Mouse (Mus musculus) forebrain, embryonic 11.5 days (tissue): ENCODE measurements around the gene Dglucy. TPM values are rescaled to one million over a fixed set of nuclear protein-coding genes. Genes with fewer than 3 reads are reported as not detected.

Source experiments
- ATAC-seq: fragments of 200-750 bp; cut with Nextera tagmentation; replicated peaks from 2 replicates; pipeline ENCODE4 v1.8.0; 2017; ENCODE audit warnings: moderate TSS enrichment; ENCODE audit not compliant: low FRiP score
- DNase-seq: peaks from one replicate; pipeline ENCODE4 v3.0.0-alpha.2; 2017; ENCODE audit warnings: low spot score
- H3K27ac ChIP-seq: fragments of 300-500 bp; sonication (generic); 2 replicates; pipeline ENCODE4 v1.5.1; 2014; ENCODE audit warnings: low read depth, low read length
- H3K27me3 ChIP-seq: fragments of 300-500 bp; sonication (generic); 2 replicates; pipeline ENCODE4 v1.6.1; 2014; ENCODE audit warnings: mild to moderate bottlenecking, low read length, mixed read lengths; ENCODE audit not compliant: control insufficient read depth, insufficient read depth
- H3K36me3 ChIP-seq: fragments of 300-500 bp; sonication (generic); 2 replicates; pipeline ENCODE4 v1.6.1; 2014; ENCODE audit warnings: mild to moderate bottlenecking, low read length, moderate library complexity, mixed read lengths; ENCODE audit not compliant: control insufficient read depth, insufficient read depth
- H3K4me1 ChIP-seq: fragments of 300-500 bp; sonication (generic); replicated peaks from 2 replicates; pipeline ENCODE4 v1.6.1; 2014; ENCODE audit warnings: low read length, mixed read lengths; ENCODE audit not compliant: control insufficient read depth, insufficient read depth
- H3K4me2 ChIP-seq: fragments of 300-500 bp; sonication (generic); 2 replicates; pipeline ENCODE4 v1.6.1; 2014; ENCODE audit warnings: low read depth, mild to moderate bottlenecking, low read length, moderate library complexity, mixed read lengths; ENCODE audit not compliant: severe bottlenecking
- H3K4me3 ChIP-seq: fragments of 300-500 bp; sonication (generic); 2 replicates; pipeline ENCODE4 v1.5.1; 2014; ENCODE audit warnings: low read depth, low read length
- H3K9ac ChIP-seq: fragments of 300-500 bp; sonication (generic); 2 replicates; pipeline ENCODE4 v1.6.1; 2014; ENCODE audit warnings: low read length
- H3K9me3 ChIP-seq: fragments of 300-500 bp; sonication (generic); 2 replicates; pipeline ENCODE4 v1.6.1; 2016; ENCODE audit warnings: low read length, mixed read lengths; ENCODE audit not compliant: control insufficient read depth
- WGBS: fragments of 180-500 bp; shearing (Covaris S2); extraction: QIAGEN DNeasy Blood & Tissue Kit; methylation state at CpG from one replicate; pipeline ENCODE4 v1.1.7; 2014; 5-methylcytosine and 5-hydroxymethylcytosine counted together
- polyA plus RNA-seq: library from polyadenylated mRNA; unstranded; fragments of >200 nt; fragmentation: Nextera tagmentation; extraction: Ambion mirVana; gene quantifications from 2 replicates; pipeline ENCODE4 v1.2.1, GENCODE M21; 2014

The Dglucy gene
- polyA plus RNA-seq, 1 experiment from 2014 or later, result 0.87 TPM

DNA sequence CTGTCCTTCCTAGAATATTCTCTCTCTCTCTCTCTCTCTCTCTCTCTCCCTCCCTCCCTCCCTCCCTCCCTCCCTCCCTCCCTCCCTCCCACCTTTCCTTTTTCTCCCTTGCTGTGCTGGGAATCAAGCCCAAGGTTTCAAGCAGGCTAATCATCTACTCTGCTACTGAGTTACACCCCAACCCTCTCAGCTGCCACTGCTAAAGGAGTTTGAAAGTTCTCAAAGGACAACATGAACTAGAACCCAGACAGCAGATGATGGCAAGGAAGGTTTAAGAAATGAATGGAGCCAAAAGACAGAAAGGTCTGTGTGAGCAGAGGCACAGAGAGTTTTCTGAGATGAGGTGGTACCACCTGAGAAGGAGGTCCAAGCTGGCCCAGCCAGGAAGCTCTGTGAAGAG lies 3.6 kb upstream of the Dglucy start:
- DNase-seq, result no peak
- H3K27ac ChIP-seq, result no peak overlapping the region
- no peak overlapping the region for H3K4me2 ChIP-seq
- H3K4me3 ChIP-seq, result no peak overlapping the region
- no peaks in the 10 kb centered on the region for H3K4me1 ChIP-seq
- H3K36me3 ChIP-seq, result no peaks in the 10 kb centered on the region
- H3K9me3 ChIP-seq, result no peaks in the 10 kb centered on the region
- no peaks in the 10 kb centered on the region for H3K27me3 ChIP-seq
- ATAC-seq, result no peak
- no peak overlapping the region for H3K9ac ChIP-seq

DNA sequence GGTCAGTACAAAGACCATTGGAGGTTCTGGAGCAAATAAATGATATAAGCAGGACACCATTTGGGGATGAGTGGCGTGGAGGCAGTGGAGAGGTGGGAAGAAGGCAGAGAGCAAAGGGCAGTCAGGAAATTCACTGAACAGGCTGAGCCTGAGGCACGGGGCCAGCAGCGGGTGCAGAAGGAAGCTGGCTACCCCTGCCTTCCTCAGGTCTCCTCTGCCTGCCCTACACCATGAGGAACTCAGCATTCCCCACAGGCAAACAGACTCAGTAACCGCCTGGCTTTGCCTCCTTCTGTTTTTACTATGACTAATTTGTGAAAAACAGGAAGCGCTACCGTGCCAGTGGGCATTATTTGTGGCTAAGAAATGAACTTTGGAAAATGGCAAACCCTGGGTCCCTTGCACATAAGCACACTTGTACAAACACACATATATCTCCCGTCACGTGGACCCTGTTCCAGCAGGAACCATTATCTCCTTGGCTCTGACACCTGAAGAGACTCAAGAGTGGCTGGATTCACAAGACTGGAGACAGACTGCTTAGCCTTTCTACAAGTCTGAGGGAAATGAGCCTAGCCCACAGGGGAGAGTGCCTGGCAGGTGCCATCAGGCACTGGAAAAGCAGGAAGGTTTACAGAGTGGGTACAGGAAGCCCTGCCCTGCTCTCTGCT lies 2.8 kb upstream of the Dglucy start:
- H3K9ac ChIP-seq, result no peak overlapping the region
- WGBS, result 86% methylated on average over 8 of the region's 8 CpGs
- no peaks in the 10 kb centered on the region for H3K27me3 ChIP-seq
- no peaks in the 10 kb centered on the region for H3K4me1 ChIP-seq
- H3K4me2 ChIP-seq, result no peak overlapping the region
- H3K27ac ChIP-seq, result no peak overlapping the region
- no peaks in the 10 kb centered on the region for H3K9me3 ChIP-seq
- ATAC-seq, result no peak
- no peak overlapping the region for H3K4me3 ChIP-seq
- H3K36me3 ChIP-seq, result no peaks in the 10 kb centered on the region
- no peak for DNase-seq

DNA sequence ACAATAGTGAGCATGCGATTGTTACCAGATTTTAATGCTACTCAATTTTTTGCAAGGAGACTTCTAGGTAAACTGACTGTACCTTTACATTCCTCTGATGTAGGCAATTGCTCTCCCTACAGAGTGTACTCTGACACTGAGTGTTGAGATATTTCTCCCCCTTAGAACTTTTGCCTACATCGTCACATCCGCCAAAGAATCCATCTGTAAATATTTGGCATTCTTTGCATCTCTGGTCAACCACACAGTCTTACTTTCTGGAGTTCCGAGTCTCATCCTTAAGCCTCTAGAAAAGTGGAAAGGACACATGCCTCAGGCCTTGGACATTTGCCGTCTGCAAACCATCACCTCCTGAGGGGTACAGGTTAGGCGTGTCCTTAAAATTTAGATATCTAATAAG lies 1.9 kb upstream of the Dglucy start:
- Histone ChIP-seq H3K27ac (no peak overlapping the region), H3K36me3 (no peaks in the 10 kb centered on the region), H3K4me2 (no peak overlapping the region), H3K27me3 (no peaks in the 10 kb centered on the region), H3K4me3 (no peak overlapping the region), H3K4me1 (no peaks in the 10 kb centered on the region), H3K9ac (no peak overlapping the region), H3K9me3 (no peaks in the 10 kb centered on the region)
- DNase-seq (no peak), ATAC-seq (no peak)
- 93% methylated on average over 6 of the region's 6 CpGs for WGBS

DNA sequence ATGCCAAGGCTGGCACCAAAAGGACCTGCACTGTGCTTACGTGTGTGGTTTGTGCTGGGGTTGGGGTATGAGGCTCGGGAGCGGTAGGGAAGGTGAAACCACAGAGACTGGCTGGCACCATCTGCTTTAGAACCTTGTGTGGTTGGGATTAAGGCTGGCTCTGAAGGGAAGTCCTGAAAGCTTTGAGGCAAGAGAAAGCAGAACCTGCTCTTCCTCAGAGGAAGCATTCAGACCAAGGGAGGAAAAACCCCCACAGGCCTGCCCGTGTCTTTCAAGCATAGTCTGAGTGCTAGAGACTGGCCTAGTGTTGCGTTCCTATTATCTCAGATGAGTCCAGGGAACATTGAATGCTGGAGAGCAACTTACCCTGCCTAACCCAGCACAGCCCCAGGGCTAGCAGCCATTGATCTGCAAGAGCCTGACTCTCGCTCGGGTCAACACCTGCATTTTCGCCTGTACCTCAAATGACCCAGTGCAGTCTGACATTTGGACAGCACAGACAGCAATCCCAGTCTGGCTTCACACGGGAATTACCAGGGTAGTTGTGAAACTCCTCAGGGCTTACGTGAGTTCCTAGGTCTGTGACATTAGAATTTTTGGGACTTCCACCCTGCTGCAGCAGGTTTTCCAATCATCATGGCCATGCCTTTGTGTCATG lies 452 bp upstream of the Dglucy start:
- Histone ChIP-seq H3K4me3 (no peak overlapping the region), H3K4me1 (no peaks in the 10 kb centered on the region), H3K9me3 (no peaks in the 10 kb centered on the region), H3K9ac (no peak overlapping the region), H3K4me2 (no peak overlapping the region), H3K36me3 (no peaks in the 10 kb centered on the region), H3K27ac (no peak overlapping the region), H3K27me3 (no peaks in the 10 kb centered on the region)
- DNase-seq (no peak), ATAC-seq (no peak)
- 81% methylated on average over 10 of the region's 10 CpGs for WGBS

DNA sequence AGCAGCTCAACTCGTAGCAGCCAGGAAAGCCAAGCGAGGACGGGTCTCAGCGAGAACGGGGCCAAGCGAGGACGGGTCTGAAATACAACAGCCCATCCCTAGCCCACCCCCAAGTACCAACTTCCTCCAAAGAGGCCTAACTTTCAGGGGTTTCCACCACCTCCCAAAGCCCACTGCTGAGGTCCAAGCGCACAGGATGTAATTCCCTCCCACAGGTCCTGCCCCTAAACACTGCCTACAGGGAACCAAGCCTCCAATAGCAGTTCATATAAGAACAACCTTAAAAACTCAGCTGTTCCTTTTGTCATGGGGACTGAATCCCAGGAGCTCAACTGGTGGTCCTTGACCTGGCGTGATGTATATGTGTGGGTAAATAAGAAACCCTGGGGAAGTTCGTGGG lies 1.6 kb downstream of the Dglucy start:
- no peak overlapping the region for H3K27ac ChIP-seq
- H3K27me3 ChIP-seq, result no peaks in the 10 kb centered on the region
- H3K9ac ChIP-seq, result no peak overlapping the region
- H3K36me3 ChIP-seq, result no peaks in the 10 kb centered on the region
- ATAC-seq, result no peak
- DNase-seq, result no peak
- no peak overlapping the region for H3K4me2 ChIP-seq
- H3K4me3 ChIP-seq, result no peak overlapping the region
- no peaks in the 10 kb centered on the region for H3K9me3 ChIP-seq
- WGBS, result 95% methylated on average over 10 of the region's 10 CpGs
- H3K4me1 ChIP-seq, result no peaks in the 10 kb centered on the region

DNA sequence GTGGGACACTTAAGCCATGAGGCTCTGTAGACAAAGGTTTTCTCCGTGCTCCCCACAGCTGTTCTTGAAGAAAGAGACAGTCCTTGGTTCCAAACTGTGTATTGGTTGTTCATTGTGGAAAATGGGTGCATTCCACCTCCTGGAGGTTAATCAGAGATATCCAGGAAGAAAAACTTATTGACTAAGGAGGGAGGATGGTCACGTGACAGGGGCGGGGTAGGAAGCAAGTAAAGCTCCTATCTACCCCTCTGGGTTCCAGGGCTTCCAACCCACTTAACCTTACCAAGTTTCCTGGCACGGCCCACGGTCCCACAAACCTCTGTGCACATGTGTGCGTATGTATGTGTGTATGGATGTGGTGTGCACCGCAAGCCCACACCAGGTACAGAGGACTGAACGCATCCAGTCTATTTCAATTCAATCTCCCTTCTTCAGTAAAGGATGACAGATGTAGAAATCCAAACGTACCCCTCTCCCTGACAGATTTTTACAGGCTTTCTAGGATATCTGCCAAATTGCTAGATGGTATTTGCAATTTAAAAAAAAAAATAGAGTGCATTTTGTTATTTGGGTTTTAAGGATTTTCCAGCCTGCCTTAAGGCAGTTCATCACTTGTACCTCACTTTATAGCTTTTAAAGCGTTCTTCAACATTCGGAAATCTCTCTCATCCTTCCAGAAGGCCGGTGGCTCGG lies 2.7 kb downstream of the Dglucy start:
- Histone ChIP-seq H3K4me3 (no peak overlapping the region), H3K4me2 (no peak overlapping the region), H3K9ac (no peak overlapping the region), H3K4me1 (no peaks in the 10 kb centered on the region), H3K36me3 (no peaks in the 10 kb centered on the region), H3K27ac (no peak overlapping the region), H3K27me3 (no peaks in the 10 kb centered on the region), H3K9me3 (no peaks in the 10 kb centered on the region)
- 92% methylated on average over 13 of the region's 13 CpGs for WGBS
- ATAC-seq (no peak), DNase-seq (no peak)

DNA sequence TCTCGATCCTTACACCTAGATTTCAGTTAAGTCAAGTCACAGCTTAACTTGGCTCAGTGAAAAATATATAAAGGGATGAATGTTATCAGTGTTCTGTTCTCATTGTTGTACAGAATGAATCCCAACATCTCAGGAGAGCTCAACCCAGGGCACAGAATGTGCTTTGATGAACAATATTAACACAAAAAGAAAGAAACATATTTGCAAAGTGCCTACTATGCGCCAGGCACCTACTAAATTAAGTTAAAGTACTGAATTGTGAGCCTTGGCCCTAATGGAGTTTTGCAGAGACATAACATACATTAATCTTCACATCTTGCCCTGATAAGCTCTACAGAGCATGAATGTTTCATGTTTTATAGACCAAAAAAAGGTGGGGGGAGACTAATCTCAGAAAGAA lies 5.3 kb downstream of the Dglucy start:
- WGBS, result 75% methylated on average over 2 of the region's 2 CpGs
- Histone ChIP-seq H3K4me1 (no peaks in the 10 kb centered on the region), H3K4me2 (no peak overlapping the region), H3K9me3 (no peaks in the 10 kb centered on the region), H3K27ac (no peak overlapping the region), H3K36me3 (no peaks in the 10 kb centered on the region), H3K4me3 (no peak overlapping the region), H3K9ac (no peak overlapping the region), H3K27me3 (no peaks in the 10 kb centered on the region)
- no peak for ATAC-seq
- no peak for DNase-seq

DNA sequence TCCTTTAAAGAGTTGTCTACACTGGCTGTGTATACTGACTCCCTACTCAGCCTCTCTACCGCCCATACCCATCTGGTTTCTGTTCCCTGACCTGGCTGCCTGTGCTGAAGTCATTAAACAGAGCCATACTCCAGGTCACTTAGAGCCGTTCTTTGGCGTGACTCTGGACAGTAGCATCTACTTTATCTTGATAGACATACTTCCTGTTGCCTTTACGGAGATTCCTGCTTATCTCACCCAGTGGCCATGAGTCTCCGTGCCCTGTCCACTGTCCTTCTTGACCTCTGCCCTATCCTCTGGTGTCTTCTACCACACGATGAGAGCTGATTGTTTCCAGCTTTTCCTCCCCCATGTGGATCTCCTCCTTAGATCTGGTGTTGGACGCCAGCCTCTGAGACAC lies 6.5 kb downstream of the Dglucy start:
- ATAC-seq, result no peak
- Histone ChIP-seq H3K9me3 (no peaks in the 10 kb centered on the region), H3K4me1 (no peaks in the 10 kb centered on the region), H3K4me3 (no peak overlapping the region), H3K4me2 (no peak overlapping the region), H3K36me3 (no peaks in the 10 kb centered on the region), H3K27ac (no peak overlapping the region), H3K27me3 (no peaks in the 10 kb centered on the region), H3K9ac (no peak overlapping the region)
- WGBS, result 79% methylated on average over 7 of the region's 7 CpGs
- DNase-seq, result no peak
